Mouse (Mus musculus): Measurements from ENCODE around the gene Mrnip. TPM values are rescaled to one million over a fixed set of nuclear protein-coding genes. Genes with fewer than 3 reads are reported as not detected.

Mrnip gene
- polyA plus RNA-seq, 1 experiment from 2014 or later, result 20.8 TPM

GRCm38 (mm10) chr11:50205434-50205833, 31.2 kb downstream of the Mrnip start:
- no peaks in the 10 kb centered on the region for H3K27me3 ChIP-seq (ENCODE audit: insufficient read depth, low read length)
- WGBS, result 96% methylated on average over 3 of the region's 3 CpGs
- no peaks in the 10 kb centered on the region for H3K9me3 ChIP-seq (replicated peaks; ENCODE audit: low read length)
- DNase-seq (ENCODE audit: low spot score) (no peak), ATAC-seq (replicated peaks; ENCODE audit: low FRiP score, low read depth) (no peak)
- H3K4me2 ChIP-seq (ENCODE audit: low read length), result no peak overlapping the region
- no peak overlapping the region for H3K27ac ChIP-seq
- TF ChIP-seq CTCF (IDR thresholded peaks at IDR 0.05; ENCODE audit: low read depth), result no peak
- H3K36me3 ChIP-seq (ENCODE audit: insufficient read depth, low read length), result peaks cover 69% of the 10 kb centered on the region
- H3K9ac ChIP-seq (ENCODE audit: low read depth, low read length), result no peak overlapping the region
- peaks cover 4% of the 10 kb centered on the region for H3K4me1 ChIP-seq (replicated peaks; ENCODE audit: insufficient read depth, low read length)
- H3K4me3 ChIP-seq (replicated peaks; ENCODE audit: low read depth, low read length), result no peak overlapping the region

GRCm38 (mm10) chr11:50206037-50206436, 31.8 kb downstream of the Mrnip start:
- no peak for ATAC-seq (replicated peaks; ENCODE audit: low FRiP score, low read depth)
- no peak for TF ChIP-seq CTCF (IDR thresholded peaks at IDR 0.05; ENCODE audit: low read depth)
- Histone ChIP-seq H3K27ac (no peak overlapping the region), H3K36me3 (ENCODE audit: insufficient read depth, low read length) (peaks cover 63% of the 10 kb centered on the region), H3K4me2 (ENCODE audit: low read length) (no peak overlapping the region), H3K4me1 (replicated peaks; ENCODE audit: insufficient read depth, low read length) (peaks cover 4% of the 10 kb centered on the region), H3K9me3 (replicated peaks; ENCODE audit: low read length) (no peaks in the 10 kb centered on the region), H3K4me3 (replicated peaks; ENCODE audit: low read depth, low read length) (no peak overlapping the region), H3K9ac (ENCODE audit: low read depth, low read length) (no peak overlapping the region), H3K27me3 (ENCODE audit: insufficient read depth, low read length) (no peaks in the 10 kb centered on the region)
- 85% methylated on average over 2 of the region's 2 CpGs for WGBS
- DNase-seq (ENCODE audit: low spot score), result no peak

- Histone ChIP-seq H3K4me2 (ENCODE audit: low read length) (no peak overlapping the region), H3K9ac (ENCODE audit: low read depth, low read length) (no peak overlapping the region), H3K27me3 (ENCODE audit: insufficient read depth, low read length) (no peaks in the 10 kb centered on the region), H3K9me3 (replicated peaks; ENCODE audit: low read length) (no peaks in the 10 kb centered on the region), H3K36me3 (ENCODE audit: insufficient read depth, low read length) (peaks cover 50% of the 10 kb centered on the region), H3K27ac (no peak overlapping the region), H3K4me3 (replicated peaks; ENCODE audit: low read depth, low read length) (no peak overlapping the region), H3K4me1 (replicated peaks; ENCODE audit: insufficient read depth, low read length) (peaks cover 5% of the 10 kb centered on the region)
- WGBS, result 96% methylated on average over 14 of the region's 14 CpGs
- no peak for ATAC-seq (replicated peaks; ENCODE audit: low FRiP score, low read depth)
- no peak for TF ChIP-seq CTCF (IDR thresholded peaks at IDR 0.05; ENCODE audit: low read depth)
- no peak for DNase-seq (ENCODE audit: low spot score)
Measured at GRCm38 (mm10) chr11:50207344-50207743, 33.1 kb downstream of the Mrnip start.

GRCm38 (mm10) chr11:50208039-50208438, 33.8 kb downstream of the Mrnip start:
- WGBS, result 90% methylated on average over 5 of the region's 5 CpGs
- Histone ChIP-seq H3K9ac (ENCODE audit: low read depth, low read length) (no peak overlapping the region), H3K36me3 (ENCODE audit: insufficient read depth, low read length) (peaks cover 44% of the 10 kb centered on the region), H3K27ac (no peak overlapping the region), H3K4me1 (replicated peaks; ENCODE audit: insufficient read depth, low read length) (peaks cover 9% of the 10 kb centered on the region), H3K9me3 (replicated peaks; ENCODE audit: low read length) (no peaks in the 10 kb centered on the region), H3K27me3 (ENCODE audit: insufficient read depth, low read length) (no peaks in the 10 kb centered on the region), H3K4me3 (replicated peaks; ENCODE audit: low read depth, low read length) (no peak overlapping the region), H3K4me2 (ENCODE audit: low read length) (no peak overlapping the region)
- DNase-seq (ENCODE audit: low spot score) (no peak), ATAC-seq (replicated peaks; ENCODE audit: low FRiP score, low read depth) (no peak)
- TF ChIP-seq CTCF (IDR thresholded peaks at IDR 0.05; ENCODE audit: low read depth), result no peak

GRCm38 (mm10) chr11:50210101-50210504, 35.9 kb downstream of the Mrnip start:
- peak; percentile 92 for ATAC-seq (replicated peaks; ENCODE audit: low FRiP score, low read depth)
- Histone ChIP-seq H3K4me1 (replicated peaks; ENCODE audit: insufficient read depth, low read length) (peaks cover 9% of the 10 kb centered on the region), H3K36me3 (ENCODE audit: insufficient read depth, low read length) (peaks cover 28% of the 10 kb centered on the region), H3K27me3 (ENCODE audit: insufficient read depth, low read length) (no peaks in the 10 kb centered on the region), H3K9me3 (replicated peaks; ENCODE audit: low read length) (no peaks in the 10 kb centered on the region), H3K4me2 (ENCODE audit: low read length) (peak overlapping the region; percentile 67), H3K27ac (peak overlapping the region; percentile 100), H3K4me3 (replicated peaks; ENCODE audit: low read depth, low read length) (peak overlapping the region; percentile 99), H3K9ac (ENCODE audit: low read depth, low read length) (peak overlapping the region; percentile 99)
- DNase-seq (ENCODE audit: low spot score), result peak; percentile 99
- 0 out of 2 replicates have a peak, but pooled peaks have one; percentile 6 for TF ChIP-seq CTCF (IDR thresholded peaks at IDR 0.05; ENCODE audit: low read depth)
- 0% methylated on average over 24 of the region's 24 CpGs for WGBS

- Histone ChIP-seq H3K9me3 (replicated peaks; ENCODE audit: low read length) (no peaks in the 10 kb centered on the region), H3K27ac (peak within 1 kb of the TSS; percentile 100), H3K4me3 (replicated peaks; ENCODE audit: low read depth, low read length) (peak within 1 kb of the TSS; percentile 99), H3K27me3 (ENCODE audit: insufficient read depth, low read length) (no peaks in the 10 kb centered on the region), H3K4me1 (replicated peaks; ENCODE audit: insufficient read depth, low read length) (peaks cover 14% of the 10 kb centered on the region), H3K36me3 (ENCODE audit: insufficient read depth, low read length) (peaks cover 23% of the 10 kb centered on the region), H3K4me2 (ENCODE audit: low read length) (peak within 1 kb of the TSS; percentile 67), H3K9ac (ENCODE audit: low read depth, low read length) (peak within 1 kb of the TSS; percentile 99)
- DNase-seq (ENCODE audit: low spot score), result peak; percentile 86
- peak; percentile 59 for ATAC-seq (replicated peaks; ENCODE audit: low FRiP score, low read depth)
- no peak for TF ChIP-seq CTCF (IDR thresholded peaks at IDR 0.05; ENCODE audit: low read depth)
- WGBS, result 2% methylated on average over 48 of the region's 48 CpGs
Measured at GRCm38 (mm10) chr11:50210505-50211151, 36.4 kb downstream of the Mrnip start, which contains the start of the genes Sqstm1 and Mgat4b. Gene Sqstm1 (minus strand): TSS chr11:50210827. Gene Mgat4b (plus strand): TSS chr11:50210890.
